Mouse (Mus musculus): ENCODE data around the gene Cpeb1. TPM values are rescaled to one million over a fixed set of nuclear protein-coding genes. Genes with fewer than 3 reads are reported as not detected.

Gene Cpeb1
- total RNA-seq, 1 experiment from 2014 or later: 0.10 TPM

- no peak for ATAC-seq (replicated peaks; ENCODE audit: insufficient number of reproducible peaks, low FRiP score, low TSS enrichment, poor library complexity, severe bottlenecking)
Measured at GRCm38 (mm10) chr7:81337785-81338521, 117.3 kb downstream of the Cpeb1 start.

- no peak for ATAC-seq (replicated peaks; ENCODE audit: insufficient number of reproducible peaks, low FRiP score, low TSS enrichment, poor library complexity, severe bottlenecking)
Measured at GRCm38 (mm10) chr7:81336432-81336786, 118.9 kb downstream of the Cpeb1 start.

- ATAC-seq (replicated peaks; ENCODE audit: insufficient number of reproducible peaks, low FRiP score, low TSS enrichment, poor library complexity, severe bottlenecking): no peak
Measured at GRCm38 (mm10) chr7:81335705-81336431, 119.4 kb downstream of the Cpeb1 start.

- no peak for ATAC-seq (replicated peaks; ENCODE audit: insufficient number of reproducible peaks, low FRiP score, low TSS enrichment, poor library complexity, severe bottlenecking)
Measured at GRCm38 (mm10) chr7:81331851-81332250, 123.4 kb downstream of the Cpeb1 start.

GRCm38 (mm10) chr7:81330767-81331166 is 124.5 kb downstream of the Cpeb1 start:
- no peak for ATAC-seq (replicated peaks; ENCODE audit: insufficient number of reproducible peaks, low FRiP score, low TSS enrichment, poor library complexity, severe bottlenecking)

- ATAC-seq (replicated peaks; ENCODE audit: insufficient number of reproducible peaks, low FRiP score, low TSS enrichment, poor library complexity, severe bottlenecking): no peak
Measured at GRCm38 (mm10) chr7:81327661-81328060, 127.6 kb downstream of the Cpeb1 start.

GRCm38 (mm10) chr7:81326859-81327258 is 128.4 kb downstream of the Cpeb1 start:
- no peak for ATAC-seq (replicated peaks; ENCODE audit: insufficient number of reproducible peaks, low FRiP score, low TSS enrichment, poor library complexity, severe bottlenecking)

- no peak for ATAC-seq (replicated peaks; ENCODE audit: insufficient number of reproducible peaks, low FRiP score, low TSS enrichment, poor library complexity, severe bottlenecking)
Measured at GRCm38 (mm10) chr7:81326043-81326442, 129.2 kb downstream of the Cpeb1 start.

GRCm38 (mm10) chr7:81321776-81322175 is 133.5 kb downstream of the Cpeb1 start:
- no peak for ATAC-seq (replicated peaks; ENCODE audit: insufficient number of reproducible peaks, low FRiP score, low TSS enrichment, poor library complexity, severe bottlenecking)

- 0 out of 2 replicates have a peak, but pooled peaks have one; percentile 14 for ATAC-seq (replicated peaks; ENCODE audit: insufficient number of reproducible peaks, low FRiP score, low TSS enrichment, poor library complexity, severe bottlenecking)
Measured at GRCm38 (mm10) chr7:81319749-81320148, 135.5 kb downstream of the Cpeb1 start.

GRCm38 (mm10) chr7:81315583-81315982 is 139.7 kb downstream of the Cpeb1 start:
- no peak for ATAC-seq (replicated peaks; ENCODE audit: insufficient number of reproducible peaks, low FRiP score, low TSS enrichment, poor library complexity, severe bottlenecking)

GRCm38 (mm10) chr7:81311581-81311980 is 143.7 kb downstream of the Cpeb1 start:
- no peak for ATAC-seq (replicated peaks; ENCODE audit: insufficient number of reproducible peaks, low FRiP score, low TSS enrichment, poor library complexity, severe bottlenecking)

- ATAC-seq (replicated peaks; ENCODE audit: insufficient number of reproducible peaks, low FRiP score, low TSS enrichment, poor library complexity, severe bottlenecking): no peak
Measured at GRCm38 (mm10) chr7:81311130-81311529, 144.1 kb downstream of the Cpeb1 start.

GRCm38 (mm10) chr7:81309247-81309646 is 146.0 kb downstream of the Cpeb1 start:
- ATAC-seq (replicated peaks; ENCODE audit: insufficient number of reproducible peaks, low FRiP score, low TSS enrichment, poor library complexity, severe bottlenecking): no peak

- ATAC-seq (replicated peaks; ENCODE audit: insufficient number of reproducible peaks, low FRiP score, low TSS enrichment, poor library complexity, severe bottlenecking): no peak
Measured at GRCm38 (mm10) chr7:81307735-81308134, 147.5 kb downstream of the Cpeb1 start.

GRCm38 (mm10) chr7:81304675-81305074 is 150.6 kb downstream of the Cpeb1 start:
- ATAC-seq (replicated peaks; ENCODE audit: insufficient number of reproducible peaks, low FRiP score, low TSS enrichment, poor library complexity, severe bottlenecking): no peak

GRCm38 (mm10) chr7:81304100-81304499 is 151.2 kb downstream of the Cpeb1 start:
- no peak for ATAC-seq (replicated peaks; ENCODE audit: insufficient number of reproducible peaks, low FRiP score, low TSS enrichment, poor library complexity, severe bottlenecking)

- peak; percentile 40; the same call in 1 of the 2 replicates for ATAC-seq (replicated peaks; ENCODE audit: insufficient number of reproducible peaks, low FRiP score, low TSS enrichment, poor library complexity, severe bottlenecking)
Measured at GRCm38 (mm10) chr7:81303682-81304081, 151.6 kb downstream of the Cpeb1 start.

GRCm38 (mm10) chr7:81301323-81301722 is 153.9 kb downstream of the Cpeb1 start:
- ATAC-seq (replicated peaks; ENCODE audit: insufficient number of reproducible peaks, low FRiP score, low TSS enrichment, poor library complexity, severe bottlenecking): no peak

- no peak for ATAC-seq (replicated peaks; ENCODE audit: insufficient number of reproducible peaks, low FRiP score, low TSS enrichment, poor library complexity, severe bottlenecking)
Measured at GRCm38 (mm10) chr7:81298206-81298605, 157.1 kb downstream of the Cpeb1 start.

All from monocyte, adult 5-6 weeks (primary cell).